Mouse (Mus musculus) frontal cortex, postnatal 25 days (tissue): ENCODE measurements around the gene D430019H16Rik.

Experiments
- DNase-seq, 2 experiments: peaks; one replicate each; pipeline ENCODE4 v3.0.0; 2022; ENCODE audit warnings: low spot score in 2 of 2

D430019H16Rik gene

DNA sequence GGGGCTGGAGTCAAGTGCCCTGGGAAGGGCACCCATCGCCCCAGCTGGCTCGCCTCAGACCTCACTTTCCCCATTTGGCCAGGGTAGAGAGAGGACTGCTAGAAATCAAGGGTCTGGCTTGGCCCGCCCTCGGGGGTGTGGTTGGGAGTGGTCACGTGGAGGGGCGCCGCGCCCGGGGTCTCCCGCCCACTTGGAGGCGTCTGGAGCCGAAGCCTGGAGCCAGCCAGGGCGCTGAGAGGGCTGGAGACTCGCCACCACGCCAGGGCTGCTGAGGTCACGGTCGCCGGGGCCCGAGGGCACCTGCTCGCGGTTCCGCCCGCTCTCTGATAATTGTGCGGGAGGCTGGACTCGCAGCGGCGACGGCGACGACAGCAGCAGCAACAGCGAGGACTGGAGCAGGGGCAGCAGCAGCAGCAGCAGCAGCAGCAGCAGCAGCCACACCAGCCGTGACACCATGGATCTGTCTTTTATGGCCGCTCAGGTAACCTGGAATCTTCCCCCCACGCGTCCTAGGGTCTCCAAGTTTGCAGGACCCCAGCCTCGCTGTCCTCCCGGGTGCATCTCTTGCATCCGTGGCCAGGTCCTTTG, at the start of gene D430019H16Rik:
Gene D430019H16Rik (plus strand): TSS at position 187 of the 588 bp plus-strand sequence.
- peak in 1 of 2 experiments; percentile 67 for DNase-seq

DNA sequence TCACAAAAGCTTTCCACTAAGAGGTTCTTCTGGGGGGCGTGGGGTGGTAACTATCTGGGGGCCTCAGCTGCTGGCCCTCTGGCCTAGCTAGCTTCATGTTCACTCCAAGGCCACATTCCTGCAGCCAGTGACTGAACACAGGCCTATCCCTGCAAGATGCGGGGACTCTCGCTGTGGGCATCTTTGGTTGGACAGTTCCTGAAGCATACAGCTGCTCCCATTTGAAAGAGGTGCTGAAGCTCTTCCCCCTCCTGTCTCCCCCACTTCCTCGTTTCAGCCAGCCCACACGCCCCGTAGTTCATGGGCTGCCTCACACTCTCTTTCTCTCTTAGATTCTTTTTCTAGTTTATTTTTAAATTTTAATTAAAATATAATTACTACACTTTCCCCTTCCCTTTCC, 47.6 kb upstream of the D430019H16Rik start:
- no peak for DNase-seq

DNA sequence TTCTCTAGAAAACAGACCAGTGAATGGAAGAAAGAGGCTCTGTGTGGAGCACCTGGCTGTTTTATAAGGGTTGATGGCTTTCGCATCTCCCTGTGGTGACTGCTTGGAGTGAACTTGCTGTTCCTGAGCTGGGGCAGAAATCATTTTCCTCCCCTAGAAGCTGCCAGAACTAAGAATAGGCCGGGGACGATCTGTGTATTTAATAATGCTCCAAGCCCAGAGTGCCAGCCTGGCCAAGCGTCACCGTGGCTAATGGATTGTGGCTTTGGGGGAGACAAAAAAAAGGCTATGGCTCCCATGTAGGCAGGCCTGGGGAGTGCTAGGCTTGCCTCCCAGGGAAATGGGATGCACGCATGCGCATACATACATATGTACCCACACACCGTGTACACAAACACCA, 39.7 kb upstream of the D430019H16Rik start:
- no peak for DNase-seq

DNA sequence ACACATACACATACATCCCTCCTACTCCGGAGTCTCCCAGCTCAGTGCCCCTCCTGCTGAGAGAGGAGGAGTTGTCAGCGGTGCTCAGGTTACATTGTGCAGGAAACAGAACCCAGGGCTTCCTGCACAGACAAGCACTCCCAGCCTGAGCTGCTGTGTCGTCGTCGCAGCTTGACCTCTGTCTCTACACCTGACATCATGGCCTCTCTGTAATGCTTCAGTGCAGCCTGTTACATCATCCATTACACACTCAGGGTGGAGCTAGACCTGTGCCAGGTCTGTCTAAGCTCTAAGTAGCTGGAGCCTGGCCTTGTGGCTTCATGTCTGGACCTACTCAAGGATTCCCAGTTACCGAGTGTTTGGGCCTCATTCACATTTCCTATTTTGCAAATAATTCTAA, 33.2 kb upstream of the D430019H16Rik start:
- no peak for DNase-seq

DNA sequence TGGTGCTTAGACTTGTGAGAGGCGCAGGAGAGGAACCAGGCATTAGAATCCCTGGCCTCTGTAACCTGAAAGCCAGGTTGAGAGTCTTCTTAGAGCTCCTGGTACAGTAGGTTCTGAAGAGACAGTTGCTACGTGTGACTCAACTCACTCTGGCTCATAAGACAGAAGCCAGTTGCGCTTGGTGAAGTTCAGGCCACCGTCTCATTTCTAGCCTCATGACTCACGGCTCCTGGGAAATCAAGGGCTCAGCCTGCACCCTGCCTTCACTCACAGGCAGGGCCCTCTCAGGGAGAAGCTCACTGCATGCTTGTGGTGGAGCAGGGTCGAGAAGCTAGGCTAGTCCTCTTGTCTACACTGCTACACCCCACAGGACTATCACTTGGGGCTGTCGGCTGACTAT, 27.1 kb upstream of the D430019H16Rik start:
- DNase-seq, result no peak

DNA sequence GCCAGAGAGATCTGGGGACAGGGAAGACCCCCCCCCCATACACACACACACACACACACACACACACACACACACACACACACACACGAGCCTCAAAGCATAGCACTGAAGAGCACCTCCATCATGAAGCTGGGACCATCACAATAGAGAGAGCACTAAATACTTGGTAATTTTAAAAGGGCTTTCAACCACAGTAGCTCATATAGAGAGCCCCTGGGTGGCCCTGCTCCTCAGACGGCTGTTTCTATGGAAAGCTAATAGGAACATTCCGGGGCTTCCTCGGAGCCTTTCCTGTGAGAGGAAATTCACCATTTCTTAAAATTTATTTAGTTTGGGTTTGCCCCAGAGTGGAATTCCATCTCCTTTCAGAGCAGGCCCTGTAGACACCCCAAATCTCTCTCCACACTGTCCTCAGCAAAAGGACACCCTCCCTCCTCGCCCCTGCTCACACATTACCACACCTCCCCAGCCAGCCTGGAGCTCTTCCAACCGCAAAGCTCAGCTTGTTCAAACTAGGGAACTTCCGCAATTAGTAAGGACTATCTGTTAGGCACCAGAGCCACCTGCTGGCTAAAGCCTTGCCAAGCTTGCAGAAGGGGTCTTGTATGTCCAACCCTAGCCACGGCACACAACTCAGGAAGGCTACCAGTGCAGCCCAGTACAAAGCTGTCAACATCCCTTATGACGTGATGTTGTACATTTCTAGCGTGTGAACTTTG, 26.5 kb upstream of the D430019H16Rik start:
- peak; percentile 67 to 71 for DNase-seq

DNA sequence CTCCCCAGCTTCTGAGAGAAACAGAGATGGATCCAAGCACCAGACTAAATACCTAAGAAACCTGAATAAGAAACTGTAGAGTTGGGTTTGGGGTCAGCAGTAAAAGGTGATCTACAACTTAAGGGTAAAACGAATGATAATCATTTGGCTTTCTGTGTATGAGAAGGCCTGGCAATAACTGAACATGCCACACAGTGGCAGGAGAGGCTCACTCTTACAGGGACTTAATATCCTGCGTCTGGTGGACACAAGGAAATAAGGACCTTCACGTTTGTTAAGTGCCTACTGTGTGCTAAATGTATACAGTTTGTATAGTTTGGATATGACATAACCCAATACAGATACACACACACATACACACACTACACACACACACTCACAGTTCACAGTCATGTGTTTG, 21.8 kb upstream of the D430019H16Rik start:
- DNase-seq, result no peak

DNA sequence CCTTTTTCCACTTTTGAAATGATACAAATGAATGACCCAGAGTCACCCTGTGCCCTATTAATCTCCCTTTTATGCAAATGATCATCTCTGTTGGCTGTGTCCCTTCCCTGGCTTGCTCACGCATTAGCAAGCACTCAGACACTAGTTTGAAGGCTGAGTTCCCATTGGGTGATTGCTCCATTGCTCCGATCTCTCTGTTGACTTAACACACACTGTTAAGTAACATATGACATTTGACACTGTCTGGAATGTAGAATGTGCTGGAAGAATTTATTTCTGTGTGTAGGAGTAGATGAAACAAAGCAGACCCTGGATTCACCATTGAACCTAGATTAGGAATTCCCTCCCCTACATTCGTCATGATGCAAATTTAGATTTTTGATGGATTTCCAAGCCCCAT, 20.8 kb upstream of the D430019H16Rik start:
- DNase-seq, result no peak

DNA sequence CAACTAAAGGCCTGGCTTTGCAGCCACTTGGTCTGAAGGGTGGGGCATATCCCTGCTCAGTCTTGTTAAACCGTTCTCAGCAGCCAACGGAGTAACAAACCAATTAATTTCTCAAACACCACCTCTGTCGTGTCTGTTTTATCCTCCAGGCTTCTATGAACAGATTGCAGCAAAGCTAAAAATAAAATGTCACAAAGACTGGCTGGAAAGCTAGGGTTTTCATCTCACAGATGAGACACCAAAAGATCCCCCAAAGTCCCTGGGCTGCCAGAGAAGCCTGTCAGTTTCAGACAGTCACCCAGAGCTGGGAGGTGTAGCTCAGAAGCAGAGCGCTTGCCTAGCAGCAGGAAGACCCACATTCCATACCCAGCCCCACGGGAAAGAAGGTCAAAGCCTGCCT, 15.4 kb upstream of the D430019H16Rik start:
- no peak for DNase-seq

DNA sequence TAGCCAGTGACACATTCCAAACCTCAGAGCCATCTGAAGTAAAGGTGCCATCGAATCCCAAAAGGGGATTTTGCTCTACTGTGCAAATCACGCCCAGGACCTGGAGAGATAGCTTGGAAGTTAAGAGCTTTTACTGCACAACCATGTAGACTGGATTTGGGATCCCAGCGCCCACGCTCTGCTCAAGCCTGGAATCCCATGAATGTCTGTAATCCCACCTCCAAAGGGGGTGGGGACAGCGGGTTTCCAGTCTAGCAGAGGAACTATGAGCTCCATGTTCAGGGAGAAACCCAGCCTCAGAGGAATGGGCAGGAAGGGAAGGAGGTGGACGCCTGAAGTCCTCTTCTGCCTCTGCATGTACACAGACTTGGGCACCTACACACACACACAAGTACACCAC, 13.7 kb upstream of the D430019H16Rik start:
- no peak for DNase-seq

DNA sequence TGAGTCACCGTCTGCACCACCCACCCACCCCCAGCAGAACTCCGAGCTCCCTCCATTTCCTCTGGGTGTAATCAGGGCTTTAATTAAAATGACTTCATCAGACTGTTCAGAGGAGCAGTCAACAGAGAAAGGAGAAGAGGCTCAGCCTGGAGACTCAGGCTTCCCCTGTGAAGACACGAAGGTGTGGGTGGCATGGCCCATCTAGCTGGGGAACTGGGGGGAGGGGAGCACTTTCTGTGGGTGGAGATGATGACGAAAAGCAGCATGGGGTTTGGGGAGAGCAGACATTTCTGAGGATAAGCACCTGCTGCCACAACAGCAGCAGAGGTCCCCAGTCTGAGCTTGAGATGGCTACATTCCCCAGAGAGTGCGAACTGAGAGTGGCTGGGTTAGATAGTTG, 10.1 kb upstream of the D430019H16Rik start:
- DNase-seq, result no peak

DNA sequence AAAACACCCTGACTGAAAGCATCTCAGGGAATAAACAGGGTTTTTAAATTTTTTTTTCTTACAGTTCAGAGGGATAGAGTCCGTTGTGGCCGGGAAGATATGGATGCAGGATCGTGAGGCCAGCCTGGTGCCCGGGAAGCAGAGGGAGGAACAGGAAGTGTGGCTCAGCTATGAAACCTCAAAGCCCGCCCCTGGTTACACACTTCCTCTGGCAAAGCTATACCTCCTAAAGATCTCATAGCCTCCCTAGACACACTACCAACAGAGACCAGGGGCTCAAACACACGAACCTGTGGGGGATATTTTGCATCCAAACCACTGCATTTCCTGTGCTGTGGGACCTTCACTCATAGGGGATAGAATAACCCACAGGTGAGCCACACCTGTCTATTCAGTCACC, 7.9 kb upstream of the D430019H16Rik start:
- no peak for DNase-seq

DNA sequence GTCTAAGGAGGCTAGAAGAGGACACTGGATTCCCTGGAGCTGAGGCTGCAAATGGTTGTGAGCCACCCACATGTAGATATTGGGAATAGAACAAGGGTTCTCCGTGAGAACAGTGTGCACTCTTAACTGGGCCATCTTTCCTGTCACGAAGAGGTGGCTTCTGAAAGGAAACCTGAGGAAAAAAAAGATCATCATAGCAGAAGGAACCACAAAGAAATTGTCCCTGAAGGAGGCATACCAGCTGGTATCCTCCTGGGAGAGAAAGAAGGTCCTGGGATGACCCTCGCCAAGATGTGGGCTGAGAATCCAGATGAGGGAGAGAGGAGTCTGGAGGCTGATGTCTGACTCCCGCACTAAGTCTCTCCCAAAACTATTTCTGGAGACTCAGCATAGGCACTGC, 4.4 kb upstream of the D430019H16Rik start:
- no peak for DNase-seq

DNA sequence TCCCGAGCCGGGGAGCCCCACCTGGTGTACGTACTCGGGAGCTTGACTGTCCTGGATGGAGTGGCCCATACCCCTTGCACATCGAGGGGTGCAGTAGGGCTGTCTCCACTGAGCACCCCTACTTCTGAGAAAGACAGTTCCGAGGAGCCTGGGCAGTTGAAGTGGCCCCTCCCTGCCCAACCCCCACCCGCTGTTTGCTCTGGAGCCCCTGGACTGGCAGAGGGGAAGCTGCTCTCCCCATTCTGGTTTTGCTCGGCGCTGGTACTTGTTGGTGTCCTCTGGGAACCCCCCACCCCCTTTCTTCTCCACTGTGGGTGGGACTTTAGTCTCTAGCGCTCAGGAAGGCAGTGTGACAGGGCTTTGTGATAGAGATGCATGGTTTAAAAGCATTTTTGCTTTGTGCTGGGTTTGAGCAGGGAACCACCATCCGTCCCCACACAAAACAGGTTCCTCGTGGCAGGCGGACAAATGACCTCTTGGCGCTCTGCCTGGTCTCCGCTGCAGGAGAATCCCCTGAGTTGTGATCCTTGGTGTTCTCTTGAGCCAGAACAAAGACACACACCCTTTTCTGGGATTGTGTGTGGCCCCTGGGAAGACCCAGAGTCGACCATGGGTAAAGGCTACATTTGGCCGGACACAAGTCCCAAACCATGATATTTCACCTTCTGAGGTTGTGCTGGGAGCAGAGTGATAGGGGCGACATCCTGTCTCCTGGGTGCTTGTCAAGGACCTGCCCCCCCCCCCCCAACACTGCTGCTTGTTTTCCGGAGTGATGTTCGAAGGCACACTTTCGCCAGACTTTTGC, 804 bp downstream of the D430019H16Rik start:
- DNase-seq, result no peak

DNA sequence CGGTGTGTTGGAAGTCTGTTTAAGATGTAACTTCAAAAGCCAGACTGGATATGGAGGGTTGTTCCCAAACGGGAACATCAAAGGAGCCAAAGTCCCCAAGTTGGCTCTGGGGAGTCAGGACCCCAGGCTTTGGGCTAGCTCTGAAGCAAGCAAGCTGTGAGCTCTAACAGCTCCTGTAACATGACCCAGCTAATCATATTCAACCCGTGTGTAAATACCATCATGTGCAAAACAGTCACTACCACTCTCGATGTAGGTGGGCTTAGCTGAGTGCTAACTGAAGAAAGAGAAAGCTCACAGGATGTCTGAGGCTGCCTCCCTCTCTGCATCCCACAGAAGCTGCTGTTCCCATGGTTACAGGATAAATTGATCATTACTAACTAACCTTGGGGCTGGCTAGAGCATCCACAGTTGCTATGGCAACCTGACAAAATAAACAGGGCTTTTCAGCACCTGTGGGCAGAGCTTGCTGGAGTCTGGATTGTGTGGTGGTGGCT, 1.5 kb downstream of the D430019H16Rik start:
- DNase-seq, result no peak

DNA sequence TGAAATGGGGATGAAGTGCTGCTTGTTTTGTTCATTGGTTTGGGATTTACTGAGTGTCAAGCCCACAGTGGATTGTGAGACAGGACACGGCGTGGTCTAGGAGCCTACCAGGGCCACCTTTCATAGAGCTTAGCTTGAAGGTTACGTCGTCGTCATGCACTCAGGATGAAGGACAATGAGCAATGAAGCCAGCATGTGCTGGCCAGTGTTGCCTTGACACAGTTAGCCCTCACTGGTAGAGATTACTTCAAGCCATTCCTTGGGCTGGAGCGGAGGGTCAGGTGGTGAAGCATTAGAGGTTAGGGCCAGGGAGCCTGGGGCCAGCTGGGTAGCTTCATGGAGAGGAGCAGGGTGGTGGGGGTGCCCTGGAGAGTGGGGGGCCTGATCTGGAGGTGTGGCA, 5.1 kb downstream of the D430019H16Rik start:
- no peak for DNase-seq

DNA sequence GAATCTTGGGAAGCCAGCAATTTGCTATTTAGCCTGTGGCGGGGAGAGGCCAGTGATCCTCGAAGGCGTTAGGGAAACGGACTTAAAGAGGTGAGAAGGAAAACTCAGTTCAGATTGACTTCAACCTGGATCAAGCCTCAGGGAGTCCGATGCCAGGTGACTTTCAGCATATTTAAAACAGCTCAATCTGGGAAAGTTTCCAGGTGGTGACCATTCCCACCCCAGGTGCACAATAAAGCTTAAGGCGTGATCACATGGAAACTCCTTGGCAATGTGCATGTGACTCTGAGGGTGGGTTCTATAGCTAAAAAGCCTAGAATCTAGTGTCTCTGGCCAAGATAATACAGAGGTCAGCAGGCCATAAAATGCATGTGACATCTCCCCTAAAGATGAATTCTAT, 7.4 kb downstream of the D430019H16Rik start:
- no peak for DNase-seq

DNA sequence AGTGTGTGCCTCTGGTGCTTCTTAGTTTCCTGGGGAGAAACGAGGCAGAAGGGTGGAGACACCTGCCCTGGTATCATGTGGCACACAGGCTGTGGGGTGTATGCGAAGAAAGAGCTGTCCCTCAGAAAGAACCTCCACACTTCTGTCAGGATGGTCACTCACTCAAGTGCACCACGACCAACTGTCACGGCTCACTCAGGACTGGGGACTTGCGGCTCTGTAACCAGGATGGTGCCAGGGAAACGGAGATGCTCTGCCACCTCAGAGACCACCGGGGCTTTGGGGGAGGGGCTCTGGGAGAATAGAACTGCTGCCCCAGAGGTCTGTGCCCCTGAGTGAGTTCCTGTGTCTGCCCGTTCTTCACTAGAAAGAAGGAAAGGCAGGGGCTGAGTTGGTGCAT, 15.4 kb downstream of the D430019H16Rik start:
- DNase-seq, result no peak

DNA sequence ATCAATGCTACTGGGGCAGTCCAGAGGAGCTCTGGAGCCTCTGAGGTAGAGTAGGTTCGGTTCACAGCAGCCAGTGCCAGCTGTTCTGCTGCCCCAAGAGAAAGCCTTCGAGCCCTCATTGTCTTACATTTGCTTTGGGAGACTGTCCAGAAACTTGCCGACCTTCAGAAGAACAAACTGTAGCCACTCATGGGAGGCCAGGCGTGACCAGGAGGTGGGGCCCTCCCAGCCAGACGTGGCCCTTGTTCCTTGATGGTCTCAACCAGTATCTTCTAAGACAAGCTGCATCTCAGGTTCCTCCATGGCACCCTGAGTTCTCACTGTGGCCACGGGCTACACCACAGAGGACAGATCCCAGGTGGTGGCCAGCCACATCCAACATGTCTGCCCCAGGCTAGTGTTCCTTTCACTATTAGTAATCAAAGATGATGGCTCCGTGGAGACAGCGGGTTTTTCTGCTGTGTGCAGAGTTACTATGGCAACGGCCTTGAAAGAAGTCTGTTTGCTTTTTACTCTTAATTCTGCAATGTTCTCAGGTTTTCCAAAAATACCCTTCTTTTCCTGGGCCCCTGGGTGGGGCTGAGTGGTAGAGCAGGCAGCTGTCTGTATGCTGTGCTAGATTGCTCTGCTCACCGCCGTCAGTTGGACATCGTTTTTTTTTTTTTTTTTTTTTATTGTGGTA, 21.7 kb downstream of the D430019H16Rik start:
- DNase-seq, result no peak

DNA sequence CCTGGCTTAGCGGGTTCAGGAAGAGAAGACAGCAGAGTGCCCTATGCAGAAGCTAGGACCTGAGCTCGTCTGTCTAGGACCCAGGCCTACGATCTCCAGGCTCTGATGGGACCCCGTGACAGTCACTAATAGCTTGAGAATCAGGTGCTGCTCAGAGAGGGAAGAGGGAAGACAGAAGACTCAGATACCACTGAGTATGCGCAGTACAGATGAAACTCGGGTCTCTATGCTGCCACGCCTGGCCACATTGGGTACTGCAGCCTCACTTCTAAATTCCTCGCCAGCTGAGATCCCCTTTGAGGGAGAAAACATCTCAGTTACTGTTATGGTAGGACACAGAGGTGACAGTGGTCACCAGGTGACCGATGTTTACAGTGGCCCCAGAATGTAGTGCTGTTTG, 22.8 kb downstream of the D430019H16Rik start:
- DNase-seq, result peak; percentile 66 to 67

DNA sequence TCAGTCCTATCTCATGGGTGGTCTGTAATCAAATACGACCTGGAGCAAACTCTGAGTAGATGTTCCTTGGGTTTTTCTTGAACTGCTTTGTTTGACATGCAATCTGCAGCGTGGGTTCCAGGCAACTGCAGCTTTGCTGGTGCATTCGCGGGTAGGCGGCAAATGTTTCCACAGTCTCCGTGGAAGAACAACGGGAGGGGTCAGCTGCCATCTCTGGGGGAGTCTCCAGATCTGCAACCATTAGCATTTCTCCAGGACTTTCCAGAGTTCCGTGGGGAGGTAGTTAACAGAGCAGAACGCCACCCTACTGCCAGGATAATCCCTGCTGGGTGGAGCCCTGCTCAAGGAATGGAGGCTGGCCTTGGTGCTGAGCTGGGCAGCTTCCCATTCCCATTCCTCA, 23.3 kb downstream of the D430019H16Rik start:
- DNase-seq, result no peak

DNA sequence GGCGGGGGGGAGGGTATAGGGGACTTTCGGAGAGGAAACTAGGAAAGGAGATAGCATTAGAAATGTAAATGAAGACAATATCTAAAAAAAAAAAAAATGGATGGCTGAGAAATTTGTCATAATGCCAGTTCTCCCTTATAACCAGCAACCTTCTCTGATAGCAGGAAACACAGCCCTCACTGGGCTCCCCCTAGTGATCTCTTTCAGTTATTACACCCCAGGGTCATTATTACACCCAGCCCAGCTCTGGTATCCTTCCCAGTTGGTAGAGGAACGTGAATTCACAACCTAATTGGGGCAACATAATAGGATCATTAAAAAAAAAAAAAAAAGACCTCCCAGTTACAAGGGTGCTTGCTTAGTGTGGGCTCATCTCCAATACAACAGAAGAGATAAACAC, 29.8 kb downstream of the D430019H16Rik start:
- no peak for DNase-seq
